ENCODE assay signal across 17 mouse cellular contexts in the genomic region with DNA sequence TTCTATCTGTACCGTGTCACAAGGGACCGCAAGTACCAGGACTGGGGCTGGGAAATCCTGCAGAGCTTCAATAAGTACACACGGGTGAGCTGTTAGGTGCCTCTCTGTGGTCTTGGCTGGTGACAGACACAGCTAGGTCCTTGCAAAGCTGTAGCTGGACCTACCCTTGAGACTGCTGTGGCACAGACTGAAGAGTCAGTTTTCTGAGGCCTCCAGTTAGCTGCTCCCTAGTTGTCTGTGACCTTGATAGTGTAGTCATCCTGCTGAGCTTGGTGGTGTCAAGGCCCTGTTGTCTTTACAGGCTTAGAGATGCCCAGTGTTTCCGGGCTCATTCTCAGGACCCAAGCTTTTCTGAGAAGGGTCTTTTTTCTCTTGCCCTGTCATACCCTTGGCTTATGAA. TPM values are rescaled to one million over a fixed set of nuclear protein-coding genes. Genes with fewer than 3 reads are reported as not detected.
DNase-seq lines count a peak whose midpoint lies in the region.
"Had no signal": no experiment of that assay in that cellular context is flagged by ENCODE, and none has a peak within 500 bp of the region (broad histone marks: within the 10 kb centered on the region; RNA-seq: fewer than 3 reads in every experiment).

No protein-coding gene starts in this region.

- DNase-seq in adrenal gland, adult (ENCODE audit: inconsistent age in 2 of 2, low spot score in 1 of 2): peak; percentile 70 to 86
- DNase-seq in adrenal gland, postnatal 25 days: no peak
- DNase-seq in adrenal gland, adult 8-10 months: peak; percentile 54
- no peak for DNase-seq in adrenal gland, postnatal 4 days (ENCODE audit: low spot score in 2 of 2)
- peak; percentile 31 for DNase-seq in adrenal gland, postnatal 10 days
- peak; percentile 45 to 51 for DNase-seq in adrenal gland, postnatal 36 days
- DNase-seq in left cerebral cortex, postnatal 14 days (ENCODE audit: low spot score in 2 of 2): no peak
- DNase-seq: B cell, adult 2 months; cerebellum, adult 11 months; cerebellum, adult 18-20 months; cerebellum, adult 8-10 months; cerebellum, adult 9-11 months; cerebellum, postnatal 14 days; cerebellum, postnatal 36 days; embryo, embryonic 11 days; forebrain, postnatal 0 days had no signal

- intact Hi-C loops in left cerebral cortex, postnatal 14 days (cut with DNase I): no loop called here

RNA-seq across cellular contexts. Expression of a gene that starts 6.7 kb away (rescaled TPM):
- total RNA-seq in adrenal gland, postnatal 25 days (2021): 24.6 and 31.8 TPM in 2 replicates
- total RNA-seq in adrenal gland, adult 8-10 months (2022): 10 to 100 TPM; 39.8 to 59.1 (median 45.7) TPM
- total RNA-seq in adrenal gland, postnatal 4 days (2021): 10 to 100 TPM; 32.1 to 33.9 TPM
- 10 to 100 TPM; 15.4 to 19.1 TPM for total RNA-seq in adrenal gland, postnatal 10 days (2021)
- total RNA-seq in adrenal gland, postnatal 36 days (2021): 10 to 100 TPM; 29.9 to 31.8 TPM
- total RNA-seq in left cerebral cortex, postnatal 14 days (2021): 10 to 100 TPM; 28.0 to 31.6 TPM

RNA-seq across cellular contexts. Expression of a gene that starts 16.0 kb away (rescaled TPM):
- total RNA-seq in adrenal gland, postnatal 25 days (2021): 10.7 and 18.8 TPM in 2 replicates
- total RNA-seq in adrenal gland, adult 8-10 months (2022): 10 to 100 TPM; 29.5 to 48.3 (median 31.5) TPM
- total RNA-seq in adrenal gland, postnatal 4 days (2021): 10 to 100 TPM; 18.6 to 24.0 TPM
- total RNA-seq in adrenal gland, postnatal 10 days (2021): 10 to 100 TPM; 11.2 to 11.8 TPM
- total RNA-seq in adrenal gland, postnatal 36 days (2021): 10 to 100 TPM; 20.0 to 23.1 TPM
- 10 to 100 TPM; 12.2 to 14.8 TPM for total RNA-seq in left cerebral cortex, postnatal 14 days (2021)

RNA-seq across cellular contexts. Expression of a gene that starts 17.4 kb away (rescaled TPM):
- total RNA-seq in adrenal gland, postnatal 25 days (2021): 53.6 and 57.9 TPM in 2 replicates
- 10 to 100 TPM; 66.5 to 71.9 (median 67.6) TPM for total RNA-seq in adrenal gland, adult 8-10 months (2022)
- 10 to 100 TPM; 57.5 to 62.5 TPM for total RNA-seq in adrenal gland, postnatal 4 days (2021)
- 10 to 100 TPM; 41.5 to 41.9 TPM for total RNA-seq in adrenal gland, postnatal 10 days (2021)
- total RNA-seq in adrenal gland, postnatal 36 days (2021): 10 to 100 TPM; 53.1 to 59.2 TPM
- total RNA-seq in left cerebral cortex, postnatal 14 days (2021): 10 to 100 TPM; 57.2 to 59.0 TPM

RNA-seq across cellular contexts. Expression of a gene that starts 22.6 kb away (rescaled TPM):
- total RNA-seq in adrenal gland, postnatal 25 days (2021): 1.6 and 2.1 TPM in 2 replicates
- total RNA-seq in adrenal gland, adult 8-10 months (2022): under 1 TPM in 3 of 4 experiments, not detected in 1; 0.31 to 0.71 (median 0.61) TPM
- total RNA-seq in adrenal gland, postnatal 4 days (2021): 1 to 10 TPM; 9.3 to 9.4 TPM
- 1 to 10 TPM; 3.3 to 5.3 TPM for total RNA-seq in adrenal gland, postnatal 10 days (2021)
- total RNA-seq in adrenal gland, postnatal 36 days (2021): under 1 TPM; 0.43 to 0.95 TPM
- 1 to 10 TPM; 6.2 to 7.0 TPM for total RNA-seq in left cerebral cortex, postnatal 14 days (2021)

RNA-seq across cellular contexts. Expression of a gene that starts 30.5 kb away (rescaled TPM):
- total RNA-seq in adrenal gland, postnatal 25 days (2021): 9.0 and 12.6 TPM in 2 replicates
- total RNA-seq in adrenal gland, adult 8-10 months (2022): 10 to 100 TPM; 13.0 to 21.3 (median 17.8) TPM
- 10 to 100 TPM; 15.0 to 15.2 TPM for total RNA-seq in adrenal gland, postnatal 4 days (2021)
- 1 to 10 TPM; 7.3 to 9.6 TPM for total RNA-seq in adrenal gland, postnatal 10 days (2021)
- total RNA-seq in adrenal gland, postnatal 36 days (2021): 1 to 10 TPM; 6.3 to 7.6 TPM
- total RNA-seq in left cerebral cortex, postnatal 14 days (2021): 100 to 1,000 TPM; 477 to 493 TPM
- total RNA-seq: common myeloid progenitor, adult 5-6 weeks had no signal

Comparison
In these comparisons a context has a peak if more than half of its experiments do, and no peak if none do; other contexts are left out.
1. DNase-seq: peak in adrenal gland, adult (2 of 2), adrenal gland, adult 8-10 months (single experiment), adrenal gland, postnatal 10 days (single experiment) and adrenal gland, postnatal 36 days (2 of 2); none in adrenal gland, postnatal 25 days (single experiment), adrenal gland, postnatal 4 days (0 of 2) and left cerebral cortex, postnatal 14 days (0 of 2).